Mouse (Mus musculus) spleen, embryonic (tissue): ENCODE results near the gene Ppp5c.

Experiments
- CTCF ChIA-PET: fragments of 350-600 bp; sonication (Branson Sonifier 250); formaldehyde crosslinking; loops from one replicate; lab custom pipeline; 2022; lab: Charles Lee

The Ppp5c gene

DNA sequence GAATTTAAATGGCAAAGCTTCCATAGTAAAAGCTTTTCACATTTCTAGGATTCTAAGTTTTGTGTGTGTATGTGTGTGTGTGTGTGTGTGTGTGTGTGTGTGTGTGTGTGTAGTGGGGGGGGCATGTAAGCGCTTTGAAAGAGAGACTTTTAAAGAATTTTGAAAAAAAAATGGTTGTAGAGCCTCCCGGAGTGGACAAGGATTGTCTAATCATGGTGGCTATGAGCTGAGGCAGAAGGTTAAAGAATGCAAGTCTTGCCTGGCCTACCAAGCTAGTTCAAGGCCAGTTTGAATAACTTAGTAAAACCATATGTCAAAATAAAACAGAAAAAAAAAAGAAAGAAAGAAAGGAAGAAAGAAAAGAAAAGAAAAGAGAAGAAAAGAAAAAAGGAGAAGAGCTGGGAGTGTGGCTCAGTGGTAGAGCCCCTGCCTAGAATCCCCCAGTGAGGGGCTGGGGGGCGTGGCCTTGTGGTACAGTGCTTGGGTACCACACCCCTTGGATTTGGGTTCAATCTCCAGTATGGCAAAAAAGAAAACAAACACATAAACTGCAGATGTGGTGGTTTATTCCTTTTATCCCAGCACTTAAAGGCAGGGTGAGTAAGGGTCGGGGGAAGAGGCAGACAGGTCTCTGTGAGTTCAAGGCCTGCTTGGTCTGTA lies 27.7 kb upstream of the Ppp5c start:
- CTCF ChIA-PET, result interaction anchor here (0.7 to 1.6 kb wide), 3 partner anchors 9 to 17 kb away, joined by 3 to 9 read pairs (median 5); no protein-coding TSS in a partner anchor

DNA sequence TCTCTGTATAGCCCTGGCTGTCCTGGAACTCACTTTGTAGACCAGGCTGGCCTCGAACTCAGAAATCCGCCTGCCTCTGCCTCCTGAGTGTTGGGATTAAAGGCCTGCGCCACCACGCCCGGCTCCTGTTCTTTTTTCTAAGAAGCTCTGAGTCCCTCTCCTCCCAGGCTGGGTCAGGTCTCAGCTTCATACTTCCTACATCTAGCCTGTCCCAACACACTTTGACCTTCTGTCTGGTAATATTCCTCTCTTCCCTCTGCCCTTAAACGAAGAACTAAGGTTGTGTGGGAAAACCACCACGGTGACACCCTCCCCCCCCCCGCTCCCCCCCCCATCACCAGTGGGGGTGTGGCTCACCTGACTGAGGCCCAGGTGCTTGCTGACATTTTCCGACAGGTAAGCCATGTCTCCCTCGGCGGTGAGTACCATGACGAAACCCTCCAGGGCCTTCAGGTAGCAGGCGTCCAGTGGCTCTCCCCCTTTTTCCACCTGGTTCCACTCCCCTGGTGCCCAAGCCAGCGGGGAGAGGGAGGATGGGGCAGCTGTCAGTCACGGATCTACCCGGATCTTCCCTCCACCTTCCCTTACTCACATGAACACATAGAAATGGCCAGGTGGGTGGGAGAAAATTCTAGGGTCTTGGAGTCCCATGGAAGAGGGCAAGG lies 26.7 kb upstream of the Ppp5c start:
- CTCF ChIA-PET, result interaction anchor here (1.6 kb wide), 1 partner anchor 18 kb away, joined by 5 read pairs; no protein-coding TSS in a partner anchor

DNA sequence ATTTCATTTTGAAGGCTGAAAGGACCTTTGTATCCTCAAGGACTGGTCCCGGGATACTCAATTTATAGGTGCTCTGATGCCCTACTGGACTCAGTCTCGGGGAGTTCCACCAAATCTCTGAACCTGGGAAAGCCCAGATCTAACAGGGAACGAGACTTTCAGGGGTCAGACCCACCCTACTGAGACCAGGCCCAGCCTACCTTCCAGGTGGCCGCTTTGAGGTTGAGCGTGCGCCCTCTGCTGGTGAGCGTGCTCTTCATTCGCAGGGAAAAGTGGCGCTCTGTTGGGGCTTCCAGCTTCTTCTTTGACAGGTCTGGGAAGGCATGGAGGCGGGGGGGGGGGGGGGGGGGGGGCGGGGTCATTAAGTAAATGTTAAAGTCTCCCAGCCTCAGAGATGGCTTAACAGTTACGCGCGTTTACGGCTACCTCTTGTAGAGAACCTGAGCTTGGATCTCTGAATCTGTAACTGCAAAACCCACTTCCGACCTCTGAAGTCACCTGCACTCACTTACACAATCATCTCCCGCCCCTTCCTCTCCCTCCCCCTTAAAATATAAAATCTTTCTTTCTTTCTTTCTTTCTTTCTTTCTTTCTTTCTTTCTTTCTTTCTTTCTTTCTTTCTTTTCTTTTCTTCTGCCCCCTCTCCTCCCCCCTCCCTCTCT lies 23.3 kb upstream of the Ppp5c start:
- CTCF ChIA-PET, result interaction anchor here (0.6 to 0.7 kb wide), 3 partner anchors 9 to 198 kb away, joined by 3 to 5 read pairs (median 3); no protein-coding TSS in a partner anchor

DNA sequence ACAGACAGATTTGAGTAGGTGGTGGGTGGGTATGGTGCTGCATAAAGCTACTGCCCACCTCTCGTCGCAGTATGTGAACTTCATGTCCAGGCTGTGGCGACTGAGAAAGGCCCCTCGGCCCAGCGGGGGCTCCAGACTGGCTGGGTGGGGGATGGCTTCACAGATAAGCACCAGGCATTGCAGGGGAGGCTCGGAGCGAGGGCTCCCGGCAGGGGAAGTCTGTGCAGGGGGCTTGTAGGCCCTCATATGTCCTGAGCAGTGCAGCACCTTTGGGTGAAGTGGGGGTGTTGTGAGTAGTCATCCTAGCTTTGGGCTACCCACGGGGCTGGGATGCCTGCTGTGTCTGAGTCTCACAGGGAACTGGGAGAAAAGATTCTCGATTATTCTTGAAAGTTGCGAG lies 22.8 kb upstream of the Ppp5c start:
- CTCF ChIA-PET, result interaction anchor here (0.6 kb wide), 1 partner anchor 9 kb away, joined by 3 read pairs; no protein-coding TSS in a partner anchor

DNA sequence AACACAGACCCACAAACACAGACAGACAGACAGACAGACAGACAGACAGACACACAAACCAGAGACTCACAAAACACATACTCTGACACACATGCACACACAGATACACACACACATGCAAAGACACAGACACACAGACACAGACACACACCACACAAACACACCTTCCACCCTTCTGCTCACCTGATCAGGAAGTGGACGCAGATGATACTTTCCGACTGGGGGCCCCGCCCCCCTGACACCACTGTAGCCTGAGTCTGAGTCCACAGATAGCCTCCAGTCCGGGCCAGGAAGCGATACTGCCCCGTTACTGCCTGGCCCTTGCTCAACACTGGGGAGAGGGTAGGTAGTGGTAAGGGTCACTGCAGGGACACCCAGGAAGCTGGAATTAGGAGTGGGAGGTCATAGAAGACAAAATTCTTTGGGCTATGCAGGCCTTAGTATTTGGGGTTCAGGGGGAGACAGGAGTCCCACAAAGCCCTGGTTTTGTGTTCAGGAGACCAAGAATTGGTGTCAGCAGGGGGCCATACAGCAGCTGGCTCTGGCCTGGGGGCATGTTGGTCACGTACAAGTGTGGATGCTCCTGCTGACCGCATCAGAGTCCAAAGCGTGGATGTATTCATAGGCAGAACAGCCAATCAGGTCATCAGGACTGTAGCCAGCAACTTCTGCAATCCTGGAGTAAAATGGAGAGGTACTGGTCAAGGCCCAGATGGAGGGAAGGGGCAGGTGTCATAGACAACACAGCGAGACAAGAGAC lies 20.9 kb upstream of the Ppp5c start:
- CTCF ChIA-PET, result no interaction called here

DNA sequence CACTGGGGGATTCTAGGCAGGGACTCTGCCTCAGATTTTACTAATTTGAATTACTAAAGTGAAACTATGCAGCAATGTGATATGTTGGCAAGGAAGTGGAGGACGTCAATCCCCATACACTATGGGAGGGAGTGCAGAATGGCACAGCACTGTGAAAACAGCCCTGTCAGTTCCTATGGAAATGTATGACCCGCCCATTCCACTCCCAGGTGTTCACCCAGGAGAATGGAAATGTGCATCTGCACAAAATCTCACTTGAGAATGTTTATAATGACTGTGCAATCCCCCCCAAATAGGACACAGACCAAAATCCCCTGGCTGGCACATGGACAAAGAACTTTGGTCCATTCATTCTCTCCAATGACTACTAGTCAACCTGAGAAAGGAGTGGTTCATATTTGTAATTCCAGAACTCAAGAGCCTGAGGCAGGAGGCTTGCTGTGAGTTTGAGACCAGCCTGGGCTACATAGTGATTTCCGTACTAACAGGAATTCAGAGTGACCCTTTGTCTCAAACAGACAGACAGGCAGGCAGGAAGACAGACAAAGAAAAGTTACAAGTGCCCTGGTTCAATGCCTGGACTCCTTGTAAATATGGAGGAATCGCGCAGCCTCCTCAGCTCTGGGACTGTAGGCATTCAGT lies 19.4 kb upstream of the Ppp5c start:
- CTCF ChIA-PET, result no interaction called here

DNA sequence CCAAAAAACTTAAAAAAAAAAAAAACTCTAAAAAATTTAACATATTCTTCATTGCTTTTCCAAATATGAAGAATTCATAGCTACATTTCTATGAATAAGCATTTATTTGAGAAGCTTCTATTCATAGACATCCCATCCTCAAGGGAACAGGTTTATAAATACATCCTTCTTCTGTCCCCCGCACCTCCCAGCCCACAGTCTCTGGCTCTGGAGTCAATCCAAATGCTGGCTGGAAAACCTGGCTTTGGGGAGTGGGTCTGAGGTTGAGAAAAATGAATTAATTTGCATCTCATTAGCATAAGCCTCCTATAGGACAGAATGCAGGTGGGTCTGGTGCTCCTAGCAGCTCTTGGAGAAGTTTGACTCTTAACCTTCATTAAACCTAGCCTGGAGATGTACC lies 18.0 kb upstream of the Ppp5c start:
- CTCF ChIA-PET, result interaction anchor here (0.6 kb wide), 1 partner anchor 37 kb away, joined by 3 read pairs; no protein-coding TSS in a partner anchor

DNA sequence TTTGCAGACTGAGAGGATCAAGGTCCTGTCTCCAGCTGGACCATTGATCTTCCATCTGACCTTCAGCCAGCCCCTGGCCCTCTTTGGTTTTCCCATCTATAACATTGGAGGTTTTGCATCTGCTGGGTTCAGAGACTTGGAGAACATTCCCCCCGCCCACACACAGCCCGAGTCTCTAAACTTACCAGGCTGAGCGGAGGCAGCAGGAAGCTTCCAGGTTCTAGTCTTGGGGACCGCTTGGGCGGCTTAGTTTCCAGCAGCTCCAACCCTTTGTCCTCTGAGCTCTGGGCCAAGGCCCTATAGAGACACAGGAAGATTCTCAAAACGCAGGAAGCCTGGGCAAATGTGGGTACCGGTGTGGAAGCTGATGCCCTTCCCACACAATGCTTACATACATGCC lies 11.6 kb upstream of the Ppp5c start:
- CTCF ChIA-PET, result no interaction called here

DNA sequence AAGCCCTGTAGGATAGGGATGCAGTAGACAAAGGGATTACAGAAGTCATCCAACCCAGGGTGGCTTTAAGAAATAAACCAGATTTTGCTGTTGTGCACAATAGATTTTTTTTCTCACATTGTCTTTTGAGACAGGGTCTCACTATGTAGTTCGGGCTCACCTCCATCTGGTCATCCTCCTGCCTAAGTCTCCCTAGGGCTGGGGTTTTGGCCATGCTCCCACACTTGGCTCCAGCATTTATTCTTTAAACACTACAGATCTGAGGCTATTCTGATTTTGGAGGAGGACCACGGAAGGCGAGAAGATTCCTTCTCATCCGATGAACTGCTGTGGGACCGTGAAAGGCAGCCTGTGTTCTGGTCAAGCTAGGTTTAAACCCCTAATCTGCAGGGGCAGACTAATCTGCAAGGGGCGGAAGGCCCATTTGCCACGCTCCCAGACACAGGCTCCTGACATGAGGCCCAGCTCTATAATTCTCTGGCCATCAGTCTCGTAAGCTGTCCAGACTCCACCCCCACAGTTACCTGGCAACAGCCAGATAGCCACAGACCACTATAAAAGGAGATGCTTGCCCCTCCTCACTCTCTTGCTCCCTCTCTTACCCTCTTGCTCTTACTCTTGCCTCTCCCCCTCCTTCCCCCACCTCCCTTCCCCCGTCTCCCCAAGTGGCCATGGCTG lies 10.4 kb upstream of the Ppp5c start:
- CTCF ChIA-PET, result no interaction called here

DNA sequence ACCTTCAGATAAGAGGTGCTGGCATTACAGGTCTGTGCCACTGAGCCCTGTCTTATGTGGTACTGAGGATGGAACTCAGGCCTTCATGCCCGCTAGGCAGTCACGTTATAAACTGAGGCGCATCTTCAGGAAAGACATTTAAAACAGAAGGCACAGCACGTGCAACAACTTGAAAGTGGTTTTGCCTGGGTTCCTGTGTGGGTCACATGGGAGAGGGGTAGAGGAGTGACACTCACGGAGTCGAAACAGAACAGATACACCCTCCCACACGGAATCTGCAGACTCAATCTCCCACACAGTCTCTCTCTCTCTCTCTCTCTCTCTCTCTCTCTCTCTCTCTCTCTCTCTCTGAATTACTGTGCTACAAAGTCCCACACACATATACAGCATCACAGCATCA lies 2.5 kb upstream of the Ppp5c start:
- CTCF ChIA-PET, result no interaction called here

DNA sequence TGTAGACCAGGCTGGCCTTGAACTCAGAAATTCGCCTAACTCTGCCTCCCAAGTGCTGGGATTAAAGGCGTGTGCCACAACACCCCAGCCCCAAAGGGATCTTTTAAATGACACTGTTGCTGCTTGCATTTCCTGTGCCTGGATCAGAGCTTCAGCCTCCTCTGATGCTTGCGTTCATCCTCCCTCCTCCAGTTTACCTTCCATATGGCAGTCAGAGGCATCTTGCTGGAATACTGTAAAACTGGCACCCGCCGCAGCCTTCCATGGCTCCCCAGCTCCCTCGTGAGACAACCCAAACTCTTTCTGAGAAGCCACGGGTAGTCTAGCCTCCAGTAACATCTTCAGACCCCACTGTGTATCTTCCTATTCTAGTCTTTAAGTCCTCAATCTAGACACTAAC lies 1.2 kb upstream of the Ppp5c start:
- CTCF ChIA-PET, result no interaction called here

DNA sequence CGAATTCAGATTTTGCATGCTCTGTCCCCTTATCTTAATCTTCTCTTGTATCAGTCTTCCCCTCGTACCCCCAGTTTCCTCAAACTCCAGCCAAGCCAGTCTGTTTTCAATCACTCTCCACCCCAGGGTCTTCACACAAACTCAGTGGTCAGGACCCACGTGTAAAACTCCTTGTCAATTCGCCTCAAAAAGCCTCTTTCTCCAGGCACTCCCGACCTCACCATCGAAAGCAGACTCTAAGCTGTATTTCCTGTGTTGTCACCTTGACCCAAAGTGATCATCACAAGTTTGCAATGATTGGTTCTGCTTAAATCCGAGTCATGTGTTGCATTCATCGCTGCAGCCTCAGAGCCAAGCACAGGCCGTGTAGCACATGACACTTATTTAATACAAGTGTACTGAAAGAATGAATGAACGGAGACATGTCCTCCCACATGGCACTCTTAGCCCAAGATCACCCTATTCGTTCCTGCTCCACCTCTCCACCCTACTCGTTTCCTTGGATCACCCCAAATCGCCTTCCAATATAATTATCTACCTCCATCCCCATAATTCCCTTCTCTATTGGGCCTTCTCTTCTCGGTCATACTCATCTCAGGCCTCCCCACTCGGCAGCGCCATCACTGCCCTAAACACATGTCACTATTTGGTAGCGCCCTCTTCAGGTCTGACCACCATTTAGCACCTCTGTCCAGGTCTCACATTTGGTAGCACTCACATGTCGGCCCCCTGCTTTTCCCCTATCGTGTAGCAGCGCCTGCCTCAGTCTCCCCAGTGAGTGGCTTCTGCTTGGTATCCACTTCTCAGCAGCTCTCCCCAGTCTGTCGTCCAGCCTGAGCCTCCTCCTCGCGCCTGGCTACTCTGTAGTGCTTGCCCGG lies 775 bp downstream of the Ppp5c start:
- CTCF ChIA-PET, result interaction anchor here (0.8 kb wide), 1 partner anchor 36 kb away, joined by 3 read pairs; the partner anchor contains the start of gene Hif3a

DNA sequence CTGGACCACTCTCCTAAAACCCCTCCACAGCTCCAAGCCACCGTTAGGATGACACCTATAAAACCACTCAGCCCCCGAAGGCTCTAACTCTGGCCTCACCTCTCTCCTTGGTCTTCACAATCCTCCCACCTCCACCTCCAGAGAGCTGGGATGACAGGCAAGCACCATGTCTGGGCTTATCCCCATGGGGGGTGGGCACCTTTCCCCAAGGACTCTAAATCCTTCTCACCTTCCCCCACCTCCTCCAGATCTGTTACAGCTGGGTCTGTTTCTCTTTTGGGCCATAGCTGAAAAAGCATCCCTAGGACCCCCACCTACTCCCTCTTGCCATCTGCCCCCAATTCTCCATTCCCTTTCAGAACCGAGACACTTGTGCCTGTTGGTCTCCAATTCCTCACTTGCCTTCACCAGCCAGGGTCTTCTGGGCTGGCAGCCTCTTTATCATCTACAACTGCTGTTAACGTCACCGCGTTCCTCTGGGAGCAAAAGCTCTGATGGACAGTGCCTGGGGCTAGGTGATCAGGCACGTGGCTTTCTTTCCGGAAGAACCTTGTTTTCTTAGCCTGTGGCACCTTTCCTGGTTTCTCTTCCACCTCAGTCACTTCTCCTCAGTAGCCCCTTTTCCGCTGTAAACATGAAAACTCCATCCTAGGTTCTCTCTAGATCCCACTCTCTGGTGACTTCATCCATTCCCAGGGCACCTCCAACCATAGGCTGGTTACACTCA lies 1.7 kb downstream of the Ppp5c start:
- CTCF ChIA-PET, result interaction anchor here (0.6 kb wide), 1 partner anchor 96 kb away, joined by 3 read pairs; no protein-coding TSS in a partner anchor

DNA sequence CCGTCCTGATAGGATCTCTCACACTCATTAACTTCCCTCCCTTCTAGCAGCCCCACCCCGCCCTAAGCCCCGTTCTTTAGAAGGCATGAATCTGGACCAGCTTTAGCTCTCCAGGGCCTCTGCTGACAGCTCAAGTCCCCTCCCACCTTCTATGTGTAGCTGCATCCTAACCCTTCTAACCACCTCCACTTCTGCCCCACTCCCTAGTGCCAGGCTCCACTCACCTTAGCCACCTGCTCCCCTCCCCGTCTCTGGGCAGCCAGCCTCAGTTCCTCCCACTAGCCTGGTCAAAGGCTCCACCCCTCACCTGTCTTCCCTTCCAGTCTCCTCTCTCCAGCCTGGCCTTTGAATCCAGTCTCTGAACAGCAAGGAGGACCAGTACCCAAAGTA lies 2.2 kb downstream of the Ppp5c start:
- CTCF ChIA-PET, result no interaction called here

DNA sequence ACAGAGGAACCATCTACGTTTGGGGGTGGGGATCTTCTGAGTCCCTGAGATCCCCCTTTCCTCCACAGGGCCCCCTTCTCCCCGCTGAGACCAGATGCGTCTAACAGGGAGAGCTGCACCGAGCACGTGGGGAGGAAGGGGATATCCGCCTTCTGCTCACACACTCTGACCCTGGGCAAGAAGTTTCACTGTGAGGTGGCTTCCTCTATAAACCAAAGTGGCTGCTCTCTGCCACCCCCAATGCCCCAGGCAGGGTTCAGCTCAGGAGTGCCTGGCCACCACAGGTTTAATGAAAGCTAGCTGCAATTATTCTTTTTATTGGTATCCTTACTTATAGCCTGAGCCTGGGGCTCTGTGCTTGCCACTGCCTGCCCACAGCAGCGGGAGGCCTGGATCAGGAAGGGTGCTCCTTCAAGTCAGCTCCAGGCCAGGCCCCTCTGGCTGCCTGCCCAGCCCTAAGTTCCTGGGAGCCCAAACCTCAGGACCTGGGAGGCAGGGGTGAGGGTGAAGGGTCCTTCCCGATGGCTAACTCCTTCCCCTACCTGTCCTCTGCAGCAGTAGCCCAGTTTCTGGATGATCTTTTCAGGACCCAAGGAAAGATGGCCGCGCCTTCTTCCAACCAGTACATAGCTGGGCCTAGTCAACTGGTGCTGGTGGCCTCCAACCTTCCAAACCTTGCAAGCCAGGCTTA lies 2.8 kb downstream of the Ppp5c start:
- CTCF ChIA-PET, result interaction anchor here (2.0 kb wide), 1 partner anchor 11 kb away, joined by 4 read pairs; no protein-coding TSS in a partner anchor

DNA sequence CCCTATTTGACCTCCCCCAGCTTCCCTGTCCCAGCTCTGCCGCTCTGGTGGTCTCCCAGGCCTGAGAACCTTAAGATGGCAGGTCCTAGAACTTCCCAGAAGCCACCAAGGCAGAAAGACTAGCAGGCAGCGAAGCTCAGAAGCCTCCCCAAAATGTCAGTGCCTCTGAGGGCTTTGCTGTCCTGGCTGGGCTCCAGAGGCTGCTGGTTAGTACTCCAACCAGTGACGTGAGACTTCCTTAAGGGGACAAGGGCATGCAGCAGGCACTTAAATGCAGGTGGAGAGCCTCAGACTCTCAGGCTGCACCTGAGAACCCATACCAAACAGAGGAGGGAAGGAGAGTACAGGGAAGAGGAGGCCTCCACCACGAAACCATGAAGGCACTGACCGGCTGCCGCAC lies 3.6 kb downstream of the Ppp5c start:
- CTCF ChIA-PET, result interaction anchor here (0.6 to 2.0 kb wide), 2 partner anchors 10 to 902 kb away, joined by 3 to 4 read pairs; no protein-coding TSS in a partner anchor

DNA sequence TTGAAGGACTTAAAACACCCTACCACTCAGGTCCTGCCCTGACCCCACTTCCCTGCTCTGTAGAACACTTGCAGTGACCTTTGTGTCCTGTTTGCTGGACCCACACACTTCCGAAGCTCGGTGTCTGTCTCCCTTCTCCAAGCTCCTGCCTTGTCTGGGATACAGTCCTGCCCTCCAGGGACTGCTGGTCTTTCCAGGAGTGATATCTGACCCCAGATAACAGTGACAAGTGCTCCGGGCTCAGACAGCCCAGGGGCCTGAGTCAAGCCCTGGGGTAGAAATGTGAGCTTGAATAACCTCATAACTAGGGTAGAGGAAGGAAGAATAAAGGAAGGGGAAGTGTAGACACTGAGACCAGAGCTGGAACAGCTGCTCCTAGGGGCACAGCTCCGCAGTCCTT lies 4.0 kb downstream of the Ppp5c start:
- CTCF ChIA-PET, result interaction anchor here (0.6 to 2.0 kb wide), 3 partner anchors 10 to 902 kb away, joined by 3 to 6 read pairs (median 4); no protein-coding TSS in a partner anchor

DNA sequence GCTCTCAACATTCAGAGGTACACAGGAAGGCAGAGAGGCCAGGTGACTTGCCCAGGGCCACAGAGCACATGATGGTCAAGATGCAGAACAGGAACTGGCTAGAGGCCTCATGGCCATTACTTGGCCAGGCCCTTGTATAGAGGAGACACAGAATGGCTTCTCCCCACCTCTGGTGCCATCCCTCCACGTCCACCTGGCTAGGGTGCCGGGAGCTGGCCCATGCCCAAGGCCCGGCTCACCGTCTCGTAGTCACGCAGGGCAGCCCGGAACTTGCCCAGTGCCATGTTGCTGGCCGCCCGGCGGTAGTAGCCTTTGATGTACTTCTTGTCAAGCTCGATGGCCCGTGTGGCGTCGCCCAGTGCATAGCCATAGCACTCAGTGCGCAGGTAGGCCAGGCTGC lies 5.5 kb downstream of the Ppp5c start:
- CTCF ChIA-PET, result interaction anchor here (2.0 kb wide), 1 partner anchor 15 kb away, joined by 6 read pairs; no protein-coding TSS in a partner anchor
